Mouse (Mus musculus) kidney, postnatal 0 days (tissue): ENCODE data around the gene Spag7. TPM values are rescaled to one million over a fixed set of nuclear protein-coding genes. Genes with fewer than 3 reads are reported as not detected.
A peak's percentile ranks its signal among the peaks of the same experiment; 100 is the strongest.

Experiments
- ATAC-seq: fragments of 200-750 bp; cut with Nextera tagmentation; replicated peaks from 2 replicates; pipeline ENCODE4 v1.8.0; 2017; ENCODE audit warnings: low read depth, moderate number of reproducible peaks, moderate TSS enrichment, moderate library complexity; ENCODE audit not compliant: low FRiP score
- DNase-seq: peaks from one replicate; pipeline ENCODE4 v3.0.0-alpha.2; 2016; ENCODE audit warnings: low spot score
- H3K27ac ChIP-seq: fragments of 300-500 bp; sonication (generic); 2 replicates; pipeline ENCODE4 v1.5.1; 2014; ENCODE audit warnings: mild to moderate bottlenecking
- H3K27me3 ChIP-seq: fragments of 300-500 bp; sonication (generic); 2 replicates; pipeline ENCODE4 v1.6.1; 2014; ENCODE audit warnings: low read length, mixed read lengths; ENCODE audit not compliant: insufficient read depth
- H3K36me3 ChIP-seq: fragments of 300-500 bp; sonication (generic); 2 replicates; pipeline ENCODE4 v1.6.1; 2014; ENCODE audit warnings: low read length, mixed read lengths; ENCODE audit not compliant: insufficient read depth
- H3K4me1 ChIP-seq: fragments of 300-500 bp; sonication (generic); replicated peaks from 2 replicates; pipeline ENCODE4 v1.6.1; 2014; ENCODE audit warnings: antibody characterized with exemption, low read length, mixed read lengths; ENCODE audit not compliant: insufficient read depth
- H3K4me2 ChIP-seq: fragments of 300-500 bp; sonication (generic); 2 replicates; pipeline ENCODE4 v1.6.1; 2014; ENCODE audit warnings: mild to moderate bottlenecking, low read length, moderate library complexity, mixed read lengths
- H3K4me3 ChIP-seq: fragments of 300-500 bp; sonication (generic); replicated peaks from 2 replicates; pipeline ENCODE4 v1.5.1; 2014; ENCODE audit warnings: low read depth, low read length
- H3K9ac ChIP-seq: fragments of 300-500 bp; sonication (generic); 2 replicates; pipeline ENCODE4 v1.6.1; 2014; ENCODE audit warnings: low read depth, low read length
- H3K9me3 ChIP-seq: fragments of 300-500 bp; sonication (generic); replicated peaks from 2 replicates; pipeline ENCODE4 v1.6.1; 2016; ENCODE audit warnings: low read length, inconsistent platforms, mixed read lengths
- CTCF ChIP-seq: IDR thresholded peaks from 2 replicates; pipeline ENCODE4 v1.5.1; 2016; ENCODE audit warnings: antibody characterized with exemption, low read depth, mild to moderate bottlenecking, moderate library complexity
- WGBS: fragments of 180-500 bp; shearing (Covaris S2); extraction: QIAGEN DNeasy Blood & Tissue Kit; methylation state at CpG from one replicate; pipeline ENCODE4 v1.1.7; 2014; 5-methylcytosine and 5-hydroxymethylcytosine counted together
- polyA plus RNA-seq: library from polyadenylated mRNA; unstranded; fragments of >200 nt; fragmentation: Nextera tagmentation; extraction: Ambion mirVana; gene quantifications from 2 replicates; pipeline ENCODE4 v1.2.1, GENCODE M21; 2015

Gene Spag7
- polyA plus RNA-seq: 91.5 and 102 TPM in 2 replicates

- Histone ChIP-seq H3K27me3 (no peaks in the 10 kb centered on the region), H3K36me3 (peaks cover 22% of the 10 kb centered on the region), H3K4me1 (peaks cover 7% of the 10 kb centered on the region), H3K4me2 (peak within 1 kb of the TSS; percentile 96), H3K9me3 (no peaks in the 10 kb centered on the region), H3K9ac (peak within 1 kb of the TSS; percentile 73), H3K4me3 (peak within 1 kb of the TSS; percentile 63), H3K27ac (peak within 1 kb of the TSS; percentile 98)
- DNase-seq (peak; percentile 100), ATAC-seq (peak; percentile 94)
- under 1% methylated on average over 44 of the region's 44 CpGs for WGBS
- TF ChIP-seq CTCF: no peak
Measured at GRCm38 (mm10) chr11:70668771-70669505, at the start of gene Spag7. Gene Spag7, minus strand, starts transcription at chr11:70669416.

GRCm38 (mm10) chr11:70718481-70718880 lies 49.3 kb upstream of the Spag7 start:
- whole genome bisulfite sequencing: 75% methylated on average over 5 of the region's 5 CpGs

GRCm38 (mm10) chr11:70715832-70716231 lies 46.6 kb upstream of the Spag7 start:
- Histone ChIP-seq H3K9ac (no peak overlapping the region), H3K4me2 (no peak overlapping the region), H3K27me3 (no peaks in the 10 kb centered on the region), H3K9me3 (no peaks in the 10 kb centered on the region), H3K27ac (no peak overlapping the region), H3K4me3 (no peak overlapping the region), H3K36me3 (peaks cover 50% of the 10 kb centered on the region), H3K4me1 (no peaks in the 10 kb centered on the region)
- 83% methylated on average over 6 of the region's 6 CpGs for WGBS
- ATAC-seq (no peak), DNase-seq (no peak)
- no peak for TF ChIP-seq CTCF

More at GRCm38 (mm10) chr11:70718481-70718880, 49.3 kb upstream of the Spag7 start:
- ATAC-seq (no peak), DNase-seq (no peak)
- H3K9ac ChIP-seq: no peak overlapping the region
- no peaks in the 10 kb centered on the region for H3K9me3 ChIP-seq
- no peak overlapping the region for H3K27ac ChIP-seq
- H3K4me2 ChIP-seq: no peak overlapping the region
- no peaks in the 10 kb centered on the region for H3K4me1 ChIP-seq
- no peak overlapping the region for H3K4me3 ChIP-seq
- no peak for TF ChIP-seq CTCF
- peaks cover 56% of the 10 kb centered on the region for H3K36me3 ChIP-seq
- H3K27me3 ChIP-seq: no peaks in the 10 kb centered on the region

GRCm38 (mm10) chr11:70713222-70713621 lies 44.0 kb upstream of the Spag7 start:
- no peak overlapping the region for H3K4me2 ChIP-seq
- TF ChIP-seq CTCF: no peak
- DNase-seq: no peak
- no peaks in the 10 kb centered on the region for H3K4me1 ChIP-seq
- WGBS: 77% methylated on average over 6 of the region's 6 CpGs
- no peaks in the 10 kb centered on the region for H3K27me3 ChIP-seq
- H3K9me3 ChIP-seq: no peaks in the 10 kb centered on the region
- ATAC-seq: no peak
- no peak overlapping the region for H3K27ac ChIP-seq
- no peak overlapping the region for H3K4me3 ChIP-seq
- no peak overlapping the region for H3K9ac ChIP-seq
- H3K36me3 ChIP-seq: peaks cover 48% of the 10 kb centered on the region

GRCm38 (mm10) chr11:70711026-70711425 lies 41.8 kb upstream of the Spag7 start:
- WGBS: 91% methylated on average over 10 of the region's 10 CpGs
- no peaks in the 10 kb centered on the region for H3K9me3 ChIP-seq
- no peak overlapping the region for H3K4me3 ChIP-seq
- no peak overlapping the region for H3K27ac ChIP-seq
- peaks cover 53% of the 10 kb centered on the region for H3K36me3 ChIP-seq
- no peaks in the 10 kb centered on the region for H3K27me3 ChIP-seq
- no peak for DNase-seq
- no peak overlapping the region for H3K4me2 ChIP-seq
- no peak for TF ChIP-seq CTCF
- no peak for ATAC-seq
- H3K9ac ChIP-seq: no peak overlapping the region
- H3K4me1 ChIP-seq: no peaks in the 10 kb centered on the region

- Histone ChIP-seq H3K9ac (no peak overlapping the region), H3K27me3 (no peaks in the 10 kb centered on the region), H3K9me3 (no peaks in the 10 kb centered on the region), H3K27ac (no peak overlapping the region), H3K4me2 (no peak overlapping the region), H3K4me1 (peaks cover 13% of the 10 kb centered on the region), H3K4me3 (no peak overlapping the region), H3K36me3 (peaks cover 56% of the 10 kb centered on the region)
- ATAC-seq (no peak), DNase-seq (no peak)
- no peak for TF ChIP-seq CTCF
- 73% methylated on average over 3 of the region's 3 CpGs for whole genome bisulfite sequencing
Measured at GRCm38 (mm10) chr11:70706127-70706526, 36.9 kb upstream of the Spag7 start.
